Mouse (Mus musculus): ENCODE measurements at regions not wholly inside any gene's neighbourhood (a gene's known extent, or its start where the extent isn't known, plus 50 kb on each side); places are given as distances from the start of the nearest gene placed in this dataset.

GRCm38 (mm10) chr6:52461186-52461585 is 147.9 kb downstream of the Evx1 start:
- TF ChIP-seq CTCF (IDR thresholded peaks at IDR 0.05; ENCODE audit: control insufficient read depth, insufficient read depth, insufficient replicate concordance, low read depth, low read length) (no peak), POLR2A (IDR thresholded peaks at IDR 0.05; ENCODE audit: control insufficient read depth, low read depth, low read length) (no peak)
